Mouse (Mus musculus): ENCODE measurements around the gene Vps52.

Gene Vps52

GRCm38 (mm10) chr17:33920282-33921097 lies 35.1 kb upstream of the Vps52 start:
- peak; percentile 82 for DNase-seq

GRCm38 (mm10) chr17:33921361-33921760 lies 34.3 kb upstream of the Vps52 start:
- peak; percentile 31 for DNase-seq

- DNase-seq: no peak
These were observed 30.9 kb upstream of the Vps52 start for GRCm38 (mm10) chr17:33924577-33925283.

- DNase-seq: peak; percentile 44
These were observed 30.1 kb upstream of the Vps52 start for GRCm38 (mm10) chr17:33925406-33926116.

GRCm38 (mm10) chr17:33926207-33926932 lies 29.2 kb upstream of the Vps52 start:
- DNase-seq: no peak

GRCm38 (mm10) chr17:33928251-33928947 lies 27.2 kb upstream of the Vps52 start:
- DNase-seq: peak; percentile 42

GRCm38 (mm10) chr17:33929371-33930279 lies 26.0 kb upstream of the Vps52 start, which contains the start of gene Rgl2:
Rgl2 (plus strand) TSS chr17:33929543.
- DNase-seq: peak; percentile 92

- peak; percentile 81 for DNase-seq
These were observed 25.1 kb upstream of the Vps52 start for GRCm38 (mm10) chr17:33930280-33931158.

GRCm38 (mm10) chr17:33931159-33931866 lies 24.3 kb upstream of the Vps52 start:
- peak; percentile 64 for DNase-seq

GRCm38 (mm10) chr17:33931947-33932346 lies 23.7 kb upstream of the Vps52 start:
- no peak for DNase-seq

GRCm38 (mm10) chr17:33932448-33932847 lies 23.2 kb upstream of the Vps52 start:
- peak; percentile 44 for DNase-seq

GRCm38 (mm10) chr17:33932970-33933369 lies 22.6 kb upstream of the Vps52 start:
- peak; percentile 48 for DNase-seq

GRCm38 (mm10) chr17:33935422-33936055 lies 20.1 kb upstream of the Vps52 start:
- DNase-seq: no peak

GRCm38 (mm10) chr17:33936993-33937392 lies 18.6 kb upstream of the Vps52 start:
- DNase-seq: no peak

GRCm38 (mm10) chr17:33938783-33939182 lies 16.8 kb upstream of the Vps52 start:
- DNase-seq: no peak

- DNase-seq: peak; percentile 83
These were observed 15.3 kb upstream of the Vps52 start, which contains the start of the genes Pfdn6 and Wdr46 for GRCm38 (mm10) chr17:33940206-33940805. Pfdn6 (minus strand) TSS chr17:33940343. Wdr46 (plus strand) TSS chr17:33940660.

GRCm38 (mm10) chr17:33940981-33941380 lies 14.6 kb upstream of the Vps52 start:
- DNase-seq: peak; percentile 58

- DNase-seq: no peak
These were observed 14.2 kb upstream of the Vps52 start for GRCm38 (mm10) chr17:33941381-33941780.
